Mouse (Mus musculus): Measurements from ENCODE around the gene Klk8. TPM values are rescaled to one million over a fixed set of nuclear protein-coding genes. Genes with fewer than 3 reads are reported as not detected.

The Klk8 gene
- polyA plus RNA-seq, 1 experiment, result 4.8 TPM

- no peak for TF ChIP-seq POLR2A (IDR thresholded peaks at IDR 0.05; ENCODE audit: borderline replicate concordance, extremely low read depth, insufficient read depth, insufficient read length, poor library complexity, severe bottlenecking)
- no peak for TF ChIP-seq CTCF (IDR thresholded peaks at IDR 0.05; ENCODE audit: borderline replicate concordance, extremely low read depth, insufficient read depth, insufficient read length)
- no peak for DNase-seq (ENCODE audit: low read depth)
These were observed 21.9 kb upstream of the Klk8 start for GRCm38 (mm10) chr7:43775311-43776057.

DNA sequence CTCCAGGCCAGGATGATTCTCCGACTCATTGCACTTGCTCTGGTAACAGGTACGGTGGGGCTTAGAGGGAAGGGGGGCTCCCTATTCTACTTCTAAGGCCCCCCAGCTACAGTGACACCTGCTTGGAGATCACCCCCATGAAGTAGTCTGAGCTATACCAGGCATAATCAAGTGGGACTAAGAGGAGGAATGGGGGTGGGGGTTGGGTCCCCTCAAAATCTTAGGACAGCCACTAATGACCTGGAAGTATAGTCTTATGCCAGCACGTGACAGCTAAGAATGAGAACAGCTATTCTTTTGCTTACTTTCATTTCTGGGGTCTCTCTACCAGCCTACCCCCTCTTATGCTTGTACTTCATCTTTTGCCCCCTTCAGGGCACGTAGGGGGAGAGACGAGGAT is 20.9 kb upstream of the Klk8 start:
- no peak for TF ChIP-seq POLR2A (IDR thresholded peaks at IDR 0.05; ENCODE audit: borderline replicate concordance, extremely low read depth, insufficient read depth, insufficient read length, poor library complexity, severe bottlenecking)
- no peak for DNase-seq (ENCODE audit: low read depth)

GRCm38 (mm10) chr7:43777423-43777822 is 20.0 kb upstream of the Klk8 start:
- no peak for DNase-seq (ENCODE audit: low read depth)
- no peak for TF ChIP-seq CTCF (IDR thresholded peaks at IDR 0.05; ENCODE audit: borderline replicate concordance, extremely low read depth, insufficient read depth, insufficient read length)
- no peak for TF ChIP-seq POLR2A (IDR thresholded peaks at IDR 0.05; ENCODE audit: borderline replicate concordance, extremely low read depth, insufficient read depth, insufficient read length, poor library complexity, severe bottlenecking)

- no peak for TF ChIP-seq CTCF (IDR thresholded peaks at IDR 0.05; ENCODE audit: borderline replicate concordance, extremely low read depth, insufficient read depth, insufficient read length)
- TF ChIP-seq POLR2A (IDR thresholded peaks at IDR 0.05; ENCODE audit: borderline replicate concordance, extremely low read depth, insufficient read depth, insufficient read length, poor library complexity, severe bottlenecking), result no peak
- DNase-seq (ENCODE audit: low read depth), result no peak
These were observed 19.0 kb upstream of the Klk8 start for GRCm38 (mm10) chr7:43778176-43778970.

DNA sequence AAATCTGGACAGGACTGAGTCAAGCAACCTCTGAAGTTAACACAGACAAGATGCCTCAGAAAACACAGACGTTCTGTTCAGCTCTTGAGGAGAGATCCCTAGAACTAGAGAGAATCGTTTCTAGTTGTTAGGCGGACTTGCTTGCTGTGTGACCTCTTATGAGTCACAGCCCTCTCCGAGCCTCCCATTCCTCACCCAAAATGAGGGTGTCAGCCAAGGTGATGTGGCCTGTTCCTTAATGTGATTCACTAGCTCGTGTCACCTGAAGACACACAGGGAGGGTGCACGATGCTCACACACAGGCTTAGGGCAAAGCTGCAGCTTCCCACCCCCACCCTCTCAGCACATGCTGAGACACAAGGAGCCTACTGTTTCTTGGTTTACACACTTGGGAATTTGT is 17.1 kb upstream of the Klk8 start:
- TF ChIP-seq POLR2A (IDR thresholded peaks at IDR 0.05; ENCODE audit: borderline replicate concordance, extremely low read depth, insufficient read depth, insufficient read length, poor library complexity, severe bottlenecking) (no peak), CTCF (IDR thresholded peaks at IDR 0.05; ENCODE audit: borderline replicate concordance, extremely low read depth, insufficient read depth, insufficient read length) (no peak)
- no peak for DNase-seq (ENCODE audit: low read depth)

- no peak for DNase-seq (ENCODE audit: low read depth)
- TF ChIP-seq CTCF (IDR thresholded peaks at IDR 0.05; ENCODE audit: borderline replicate concordance, extremely low read depth, insufficient read depth, insufficient read length) (no peak), POLR2A (IDR thresholded peaks at IDR 0.05; ENCODE audit: borderline replicate concordance, extremely low read depth, insufficient read depth, insufficient read length, poor library complexity, severe bottlenecking) (no peak)
These were observed 16.6 kb upstream of the Klk8 start, which contains the start of gene Klk10 for GRCm38 (mm10) chr7:43780746-43781145. Gene Klk10, plus strand, starts transcription at chr7:43781035.

- TF ChIP-seq CTCF (IDR thresholded peaks at IDR 0.05; ENCODE audit: borderline replicate concordance, extremely low read depth, insufficient read depth, insufficient read length) (no peak), POLR2A (IDR thresholded peaks at IDR 0.05; ENCODE audit: borderline replicate concordance, extremely low read depth, insufficient read depth, insufficient read length, poor library complexity, severe bottlenecking) (no peak)
These were observed 15.8 kb upstream of the Klk8 start for GRCm38 (mm10) chr7:43781541-43781940.

GRCm38 (mm10) chr7:43782275-43783265 is 14.8 kb upstream of the Klk8 start:
- TF ChIP-seq POLR2A (IDR thresholded peaks at IDR 0.05; ENCODE audit: borderline replicate concordance, extremely low read depth, insufficient read depth, insufficient read length, poor library complexity, severe bottlenecking) (no peak), CTCF (IDR thresholded peaks at IDR 0.05; ENCODE audit: borderline replicate concordance, extremely low read depth, insufficient read depth, insufficient read length) (peak; percentile 91)
- peak; percentile 75 for DNase-seq (ENCODE audit: low read depth)

More at GRCm38 (mm10) chr7:43781541-43781940, 15.8 kb upstream of the Klk8 start:
- DNase-seq (ENCODE audit: low read depth), result no peak

DNA sequence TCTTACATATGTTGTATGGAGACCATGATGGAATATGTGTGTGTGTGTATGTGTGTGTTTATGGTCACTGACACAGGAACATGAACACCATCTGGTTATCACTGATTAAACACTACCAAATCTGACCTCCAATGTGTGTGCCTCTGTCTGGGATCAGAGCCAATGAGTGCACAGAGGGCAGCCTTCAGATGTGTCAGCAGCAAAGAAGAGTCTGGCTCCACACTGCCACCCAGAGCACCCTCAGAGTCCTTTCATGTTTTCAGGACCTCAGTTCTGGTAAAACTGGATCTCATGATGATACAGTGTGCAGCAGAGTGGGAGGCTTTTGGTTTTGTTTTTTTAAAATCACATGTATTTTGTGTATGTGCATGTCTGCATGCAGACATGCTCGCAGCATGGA is 12.1 kb upstream of the Klk8 start:
- DNase-seq (ENCODE audit: low read depth), result peak; percentile 29
- 0 out of 2 replicates have a peak, but pooled peaks have one; percentile 11 for TF ChIP-seq CTCF (IDR thresholded peaks at IDR 0.05; ENCODE audit: borderline replicate concordance, extremely low read depth, insufficient read depth, insufficient read length)
- TF ChIP-seq POLR2A (IDR thresholded peaks at IDR 0.05; ENCODE audit: borderline replicate concordance, extremely low read depth, insufficient read depth, insufficient read length, poor library complexity, severe bottlenecking), result no peak

DNA sequence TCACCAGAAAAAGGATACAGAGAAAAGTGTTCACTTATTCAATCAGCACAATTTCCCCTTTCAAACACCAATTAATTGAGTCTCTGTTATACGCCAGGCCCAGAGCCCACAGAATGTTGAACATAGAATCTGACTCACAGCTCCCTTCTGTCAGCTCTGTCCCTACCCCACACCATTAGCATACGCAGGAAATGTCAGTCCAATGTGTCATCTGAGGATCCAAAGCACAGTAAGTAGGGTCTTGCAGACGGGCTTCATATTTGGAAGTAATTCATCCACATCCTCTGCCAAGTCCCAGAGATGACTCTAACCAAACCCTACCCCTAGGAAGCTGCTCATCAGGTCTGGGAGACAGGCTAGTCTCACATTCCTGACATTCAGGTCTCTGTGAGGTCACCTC is 9.3 kb upstream of the Klk8 start:
- TF ChIP-seq CTCF (IDR thresholded peaks at IDR 0.05; ENCODE audit: borderline replicate concordance, extremely low read depth, insufficient read depth, insufficient read length) (no peak), POLR2A (IDR thresholded peaks at IDR 0.05; ENCODE audit: borderline replicate concordance, extremely low read depth, insufficient read depth, insufficient read length, poor library complexity, severe bottlenecking) (no peak)
- no peak for DNase-seq (ENCODE audit: low read depth)

DNA sequence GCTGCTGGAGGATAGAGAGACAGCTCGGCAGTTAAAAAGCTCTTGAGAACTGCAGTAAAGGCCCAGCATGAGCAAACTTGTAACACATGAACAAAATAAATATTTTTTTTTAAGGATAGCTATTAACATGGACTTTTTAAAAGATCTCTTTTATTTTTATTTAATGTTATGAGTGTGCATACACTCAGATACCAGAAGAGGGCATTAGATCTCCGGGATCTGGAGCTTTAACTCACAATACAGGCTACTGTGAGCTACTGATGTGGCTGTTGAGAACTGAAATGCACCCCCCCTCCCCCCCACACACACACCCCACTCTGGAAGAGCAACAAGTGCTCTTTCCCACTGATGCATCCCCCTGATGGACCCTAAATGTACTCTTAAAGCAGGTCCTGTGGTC is 8.1 kb upstream of the Klk8 start:
- TF ChIP-seq CTCF (IDR thresholded peaks at IDR 0.05; ENCODE audit: borderline replicate concordance, extremely low read depth, insufficient read depth, insufficient read length) (no peak), POLR2A (IDR thresholded peaks at IDR 0.05; ENCODE audit: borderline replicate concordance, extremely low read depth, insufficient read depth, insufficient read length, poor library complexity, severe bottlenecking) (no peak)
- no peak for DNase-seq (ENCODE audit: low read depth)

Data from brain, embryonic 14.5 days (tissue).